Mouse (Mus musculus): ENCODE results near the gene Gm14698.
"Not testable (repeated sequence)": the region's sequence is repeated elsewhere in the genome, so short reads cannot be mapped to it uniquely, and the experiment has no call there.

Gm14698 gene

DNA sequence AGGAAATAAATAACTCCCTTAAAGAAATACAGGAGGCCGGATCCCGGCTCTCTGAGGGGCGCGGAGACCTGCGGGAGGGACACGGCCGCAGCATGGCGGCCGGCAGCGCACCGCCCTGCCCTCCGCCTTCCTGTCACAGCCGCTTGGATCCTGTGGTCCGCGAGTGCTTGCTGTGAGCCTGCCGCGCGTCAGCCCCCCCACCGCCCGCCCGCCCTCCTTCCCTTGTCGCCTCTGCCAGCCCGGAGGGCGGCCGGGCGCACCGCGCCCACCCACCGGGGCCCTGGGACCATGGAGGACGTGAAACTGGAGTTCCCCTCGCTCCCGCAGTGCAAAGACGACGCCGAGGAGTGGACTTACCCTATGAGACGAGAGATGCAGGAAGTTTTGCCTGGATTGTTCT, at the start of gene Gm14698:
TSS of gene Gm14698 (plus strand) at position 35 of the 400 bp plus-strand sequence.
- not testable (repeated sequence) for DNase-seq (ENCODE audit: extremely low read depth, insufficient read length, low spot score)

GRCm38 (mm10) chrX:68820449-68820848, 444 bp upstream of the Gm14698 start:
- DNase-seq (ENCODE audit: extremely low read depth, insufficient read length, low spot score) = not testable (repeated sequence)

DNA sequence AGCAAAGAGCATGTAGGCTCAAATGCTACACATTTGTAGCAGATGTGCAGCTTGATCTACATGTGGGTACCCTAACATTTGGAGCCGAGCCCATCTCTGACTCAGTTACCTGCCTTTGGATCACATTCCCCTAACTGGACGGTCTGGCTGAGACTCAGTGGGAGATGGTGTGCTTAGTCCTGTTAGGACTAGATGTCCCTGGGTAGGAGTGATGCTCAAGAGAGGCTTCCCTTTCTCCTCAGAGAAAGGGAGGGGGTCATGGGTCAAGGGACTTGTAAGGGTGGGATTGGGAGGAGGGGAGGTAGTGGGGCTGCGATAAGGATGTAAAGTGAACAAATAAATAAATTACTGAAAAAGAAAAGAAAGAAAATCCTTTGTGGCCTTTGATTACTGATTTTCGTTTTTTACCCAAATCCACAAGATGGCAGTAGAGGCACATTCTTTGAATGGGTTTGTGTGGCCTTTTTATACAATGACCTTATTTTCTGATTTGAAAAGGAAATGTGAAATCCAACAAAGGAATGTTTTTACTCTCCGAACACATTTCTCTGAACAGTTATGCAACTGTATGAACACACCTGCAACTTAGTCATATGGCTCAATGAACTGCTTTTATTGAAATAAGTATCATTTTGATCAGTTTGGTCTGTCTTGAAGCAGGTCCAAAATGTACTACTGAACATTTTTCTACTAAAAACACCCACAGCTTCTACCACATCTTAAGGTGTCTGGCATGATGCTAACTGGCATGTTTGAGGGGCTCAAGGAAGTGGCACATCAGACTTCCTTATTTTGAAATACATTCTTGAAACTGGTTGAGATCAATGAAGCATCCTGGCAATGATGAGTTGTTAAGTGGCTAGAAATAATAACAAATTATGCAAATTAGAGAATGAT, 18.9 kb downstream of the Gm14698 start:
- DNase-seq (ENCODE audit: extremely low read depth, insufficient read length, low spot score) = no peak

- DNase-seq (ENCODE audit: extremely low read depth, insufficient read length, low spot score) = no peak
Observed at GRCm38 (mm10) chrX:68865145-68865544, 44.3 kb downstream of the Gm14698 start.
